Mouse (Mus musculus) adrenal gland, postnatal 14 days (tissue): ENCODE data around the gene Zfy1. TPM values are rescaled to one million over a fixed set of nuclear protein-coding genes. Genes with fewer than 3 reads are reported as not detected.
"Not testable (repeated sequence)": the region's sequence is repeated elsewhere in the genome, so short reads cannot be mapped to it uniquely, and the experiment has no call there.

Source experiments
- DNase-seq: peaks from one replicate; pipeline ENCODE4 v3.0.0; 2021; ENCODE audit warnings: mixed read lengths
- long read RNA-seq, 2 experiments: library from polyadenylated mRNA; stranded (forward); transcript quantifications; one replicate each; pipeline ENCODE4 v2.0.0; 2021
- total RNA-seq: library from RNA; stranded (reverse); gene quantifications from 2 replicates; pipeline ENCODE4 v1.2.3, GENCODE M21; 2021

Zfy1 gene
- total RNA-seq, result not detected in 2 replicates
- long read RNA-seq, experiment 1, result 0 reads
- long read RNA-seq, experiment 2, result 0 reads

- not testable (repeated sequence) for DNase-seq
Measured at GRCm38 (mm10) chrY:797309-797708, at the start of gene Zfy1. Gene Zfy1, minus strand, starts transcription at chrY:797409.

DNA sequence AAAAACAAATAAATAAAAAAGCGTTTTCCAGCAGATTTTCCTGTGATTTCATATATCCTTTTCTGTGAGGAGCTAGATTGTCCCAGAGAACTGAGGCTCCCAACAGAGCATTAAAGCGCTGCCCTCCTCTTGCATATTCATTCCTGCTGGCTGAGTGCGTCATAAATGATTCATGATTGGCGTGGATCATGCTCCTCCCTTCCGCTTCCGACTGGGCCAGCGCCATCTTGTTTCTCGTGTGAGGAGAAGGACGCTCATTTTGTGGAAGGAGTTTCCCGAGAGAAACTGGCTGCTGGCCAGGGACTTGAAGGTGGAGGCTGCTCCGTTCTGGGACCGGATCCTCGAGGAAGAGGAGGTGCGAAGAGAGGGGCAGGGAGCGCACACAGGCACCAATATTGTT, 21.2 kb upstream of the Zfy1 start, which contains the start of gene Uba1y:
Uba1y (plus strand) TSS at position 254 of the 400 bp plus-strand sequence.
- DNase-seq, result no peak

GRCm38 (mm10) chrY:808991-809661, 11.9 kb upstream of the Zfy1 start:
- no peak for DNase-seq

Other genes with a start within 250 kb of the Zfy1 start
- gene Uba1y, start 21.2 kb upstream of the Zfy1 start, total RNA-seq, result 0.11 TPM in 1 of 2 replicates, not detected in the other
- 17.5 and 21.3 TPM in 2 replicates for gene Kdm5d, start 100.4 kb upstream of the Zfy1 start, total RNA-seq
- 85.5 and 85.6 TPM in 2 replicates for gene Eif2s3y, start 213.1 kb upstream of the Zfy1 start, total RNA-seq